Mouse (Mus musculus): ENCODE results near the gene Dcaf11. TPM values are rescaled to one million over a fixed set of nuclear protein-coding genes. Genes with fewer than 3 reads are reported as not detected.
A peak's percentile ranks its signal among the peaks of the same experiment; 100 is the strongest.

The Dcaf11 gene
- total and polyA plus RNA-seq, 3 experiments, result 24.3 to 37.9 TPM; not detected in 1

DNA sequence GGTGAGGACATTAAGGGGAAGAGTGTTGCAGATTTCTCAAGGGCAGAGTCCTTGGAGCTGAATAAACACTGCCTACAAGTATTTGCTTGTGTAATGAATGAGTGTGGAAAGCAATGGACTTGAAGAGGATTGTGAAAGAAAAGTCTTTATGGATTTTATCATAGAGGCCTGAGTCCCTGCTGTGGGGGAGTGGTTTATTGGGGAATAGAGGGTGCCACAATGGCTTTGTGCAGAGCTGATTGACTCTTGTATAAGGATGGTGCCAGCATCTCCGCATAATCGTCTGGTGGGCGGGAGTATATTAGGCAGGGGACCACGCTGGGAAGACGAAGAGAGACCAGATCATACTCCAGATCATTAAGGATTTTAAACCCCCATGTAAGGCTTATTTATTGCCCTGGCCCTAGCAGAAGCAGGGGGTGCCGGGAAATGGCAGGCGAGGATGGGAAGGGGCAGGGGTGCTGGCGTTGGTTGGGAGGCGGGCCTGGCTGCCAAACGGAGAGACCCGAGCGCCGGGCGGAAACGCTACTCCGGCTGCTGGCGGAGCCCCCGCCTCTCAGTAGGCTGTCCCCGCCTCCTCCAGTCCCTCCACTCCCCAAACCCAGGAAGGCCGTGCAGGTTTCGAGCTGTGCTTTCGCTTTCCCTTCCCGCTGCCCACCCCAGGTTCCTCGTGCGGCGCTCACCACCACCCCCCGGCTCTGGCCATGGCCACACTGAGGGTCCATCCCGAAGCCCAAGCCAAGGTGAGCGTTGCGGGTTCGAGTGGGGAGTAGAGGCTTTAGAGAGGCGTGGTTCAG lies 18.3 kb downstream of the Dcaf11 start, which contains the start of gene Psme1 (continued):
- TF ChIP-seq MYC (IDR thresholded peaks at IDR 0.05; ENCODE audit: low read depth, low read length) (no peak), BHLHE40 (IDR thresholded peaks at IDR 0.05; ENCODE audit: borderline replicate concordance, low read depth, low read length) (no peak), HCFC1 (IDR thresholded peaks at IDR 0.05; ENCODE audit: low read depth, low read length) (peak; percentile 75), MAZ (IDR thresholded peaks at IDR 0.05; ENCODE audit: low read depth, low read length) (peak; percentile 84; the same call in 1 of the 2 replicates), POLR2AphosphoS5 (IDR thresholded peaks at IDR 0.05; ENCODE audit: borderline replicate concordance, low read depth, low read length) (no peak), TBP (IDR thresholded peaks at IDR 0.05; ENCODE audit: low read depth, low read length) (peak; percentile 64; the same call in 1 of the 2 replicates), GATA1 (IDR thresholded peaks at IDR 0.05; ENCODE audit: low read depth, low read length) (no peak), CTCF (IDR thresholded peaks at IDR 0.05 in 2 of 3, conservative IDR thresholded peaks at IDR 0.05 in 1 of 3; ENCODE audit: control insufficient read depth in 1 of 3, insufficient read depth in 1 of 3, low read depth in 2 of 3, low read length in 3 of 3, poor library complexity in 1 of 3, severe bottlenecking in 1 of 3) (no peak), MAX (IDR thresholded peaks at IDR 0.05; ENCODE audit: low read length) (no peak), UBTF (IDR thresholded peaks at IDR 0.05; ENCODE audit: borderline replicate concordance, insufficient read depth, low read depth, low read length) (0 out of 2 replicates have a peak, but pooled peaks have one; percentile 22), SIN3A (IDR thresholded peaks at IDR 0.05; ENCODE audit: low read length) (peak; percentile 53; the same call in 1 of the 2 replicates), ETS1 (IDR thresholded peaks at IDR 0.05; ENCODE audit: low read depth, low read length) (0 out of 2 replicates have a peak, but pooled peaks have one; percentile 38), CHD2 (IDR thresholded peaks at IDR 0.05; ENCODE audit: low read length) (no peak), RCOR1 (IDR thresholded peaks at IDR 0.05; ENCODE audit: low read depth, low read length) (no peak), RAD21 (IDR thresholded peaks at IDR 0.05; ENCODE audit: low read depth, low read length) (no peak), ELF1 (IDR thresholded peaks at IDR 0.05; ENCODE audit: low read depth, low read length) (peak; percentile 70; the same call in 1 of the 2 replicates), SMC3 (IDR thresholded peaks at IDR 0.05; ENCODE audit: low read depth, low read length) (no peak), NRF1 (IDR thresholded peaks at IDR 0.05; ENCODE audit: insufficient read depth, low read depth, low read length, poor library complexity, severe bottlenecking) (no peak), USF1 (IDR thresholded peaks at IDR 0.05; ENCODE audit: low read depth, low read length) (no peak), E2F4 (IDR thresholded peaks at IDR 0.05; ENCODE audit: borderline replicate concordance, low read depth, low read length) (no peak), NELFE (IDR thresholded peaks at IDR 0.05; ENCODE audit: low read depth, low read length) (peak; percentile 73)

DNA sequence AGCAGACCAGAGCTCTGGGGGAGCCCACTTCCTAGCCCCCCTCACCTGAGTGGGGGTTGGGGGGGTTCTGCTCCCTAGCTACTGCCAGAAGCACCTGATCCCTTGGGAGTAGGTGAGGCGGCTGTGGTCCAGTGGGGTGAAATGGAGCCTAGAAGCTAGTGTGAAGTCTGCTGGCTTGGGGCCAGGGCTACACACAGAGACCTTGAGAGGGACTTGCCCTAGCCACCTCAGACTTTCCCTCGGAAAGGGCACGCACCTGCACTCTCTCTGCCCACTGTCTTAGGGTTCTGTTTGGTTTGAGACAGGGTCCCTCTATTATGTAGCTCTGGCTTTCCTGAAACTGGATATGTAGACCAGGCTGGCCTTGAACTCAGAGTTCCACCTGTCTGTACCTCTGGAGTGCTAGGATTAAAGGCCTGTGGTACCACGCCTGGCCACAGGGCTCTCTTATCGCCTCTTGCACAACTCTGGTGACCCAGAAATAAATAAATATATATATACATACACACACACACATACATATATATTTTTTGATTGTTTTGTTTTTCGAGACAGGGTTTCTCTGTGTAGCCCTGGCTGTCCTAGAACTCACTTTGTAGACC lies 19.0 kb downstream of the Dcaf11 start:
- H3K4me1 ChIP-seq (ENCODE audit: control insufficient read depth in 1 of 2, insufficient read depth in 2 of 2, low read length in 2 of 2), result peaks cover 3 to 18% of the 10 kb centered on the region in 2 experiments
- TF ChIP-seq CTCF (IDR thresholded peaks at IDR 0.05 in 2 of 3, conservative IDR thresholded peaks at IDR 0.05 in 1 of 3; ENCODE audit: control insufficient read depth in 1 of 3, insufficient read depth in 1 of 3, low read depth in 2 of 3, low read length in 3 of 3, poor library complexity in 1 of 3, severe bottlenecking in 1 of 3) (peak in 1 of 3 experiments; percentile 12; a peak in 2 of 6 replicates), ZC3H11A (IDR thresholded peaks at IDR 0.05; ENCODE audit: low read depth, low read length) (no peak), MYC (IDR thresholded peaks at IDR 0.05; ENCODE audit: low read depth, low read length) (no peak), SIN3A (IDR thresholded peaks at IDR 0.05; ENCODE audit: low read length) (peak; percentile 40; the same call in 1 of the 2 replicates), CHD2 (IDR thresholded peaks at IDR 0.05; ENCODE audit: low read length) (no peak), ZKSCAN1 (IDR thresholded peaks at IDR 0.05; ENCODE audit: low read depth, low read length) (no peak), GATA1 (IDR thresholded peaks at IDR 0.05; ENCODE audit: low read depth, low read length) (0 out of 2 replicates have a peak, but pooled peaks have one; percentile 15), TCF12 (IDR thresholded peaks at IDR 0.05; ENCODE audit: low read depth, low read length) (peak; percentile 21; the same call in 1 of the 2 replicates), NRF1 (IDR thresholded peaks at IDR 0.05; ENCODE audit: insufficient read depth, low read depth, low read length, poor library complexity, severe bottlenecking) (no peak), TAL1 (IDR thresholded peaks at IDR 0.05; ENCODE audit: low read length) (0 out of 2 replicates have a peak, but pooled peaks have one; percentile 17), MXI1 (IDR thresholded peaks at IDR 0.05; ENCODE audit: low read depth, low read length) (no peak; the same call in 1 of the 2 replicates)
- H3K9me3 ChIP-seq (replicated peaks; ENCODE audit: insufficient read depth, low read length), result no peaks in the 10 kb centered on the region
- H3K27me3 ChIP-seq (ENCODE audit: control insufficient read depth in 1 of 2, insufficient read depth in 2 of 2, low read length in 2 of 2), result no peaks in the 10 kb centered on the region
- peak overlapping the region; percentile 88 to 93 for H3K4me3 ChIP-seq (ENCODE audit: control insufficient read depth in 1 of 2, insufficient read depth in 1 of 2, low read depth in 2 of 2, low read length in 2 of 2)
- H3K79me2 ChIP-seq (ENCODE audit: control insufficient read depth, insufficient read depth, low read length, poor library complexity), result peaks cover 6% of the 10 kb centered on the region
- H3K36me3 ChIP-seq (ENCODE audit: control insufficient read depth in 1 of 2, insufficient read depth in 2 of 2, low read length in 2 of 2), result peaks cover 0 to 12% of the 10 kb centered on the region in 2 experiments; a peak in 2 of 4 replicates
- DNase-seq (ENCODE audit: low read depth, low spot score), result peak; percentile 77
- peak overlapping the region; percentile 93 for H3K9ac ChIP-seq (ENCODE audit: control insufficient read depth, low read depth, low read length, poor library complexity, severe bottlenecking)
- H3K27ac ChIP-seq (ENCODE audit: control insufficient read depth, low read depth, low read length), result peak overlapping the region; percentile 48

Data from MEL (cell line).